Mouse (Mus musculus) olfactory bulb, adult 2 months (tissue): Measurements from ENCODE around the gene Ryr1.

ENCODE experiments used
- CTCF ChIP-seq: fragments of 200-500 bp; IDR thresholded peaks from 2 replicates; pipeline ENCODE4 v1.5.1; 2012; ENCODE audit warnings: low read depth, mild to moderate bottlenecking, low read length, moderate library complexity; ENCODE audit not compliant: insufficient read depth
- POLR2A ChIP-seq: fragments of 200-500 bp; IDR thresholded peaks from 2 replicates; pipeline ENCODE4 v1.6.1; 2012; ENCODE audit warnings: mild to moderate bottlenecking, low read depth, low read length, moderate library complexity; ENCODE audit not compliant: insufficient read depth

GRCm38 (mm10) chr7:29008171-29008570 is 116.8 kb downstream of the Ryr1 start:
- TF ChIP-seq POLR2A (no peak), CTCF (no peak)
